Mouse (Mus musculus) adrenal gland, adult 18-20 months (tissue): ENCODE measurements around the gene Gdi2. TPM values are rescaled to one million over a fixed set of nuclear protein-coding genes. Genes with fewer than 3 reads are reported as not detected.
"Not testable (repeated sequence)": the region's sequence is repeated elsewhere in the genome, so short reads cannot be mapped to it uniquely, and the experiment has no call there.

Experiments used
- DNase-seq, 2 experiments: peaks; one replicate each; pipeline ENCODE4 v3.0.0; 2021 to 2022; ENCODE audit warnings: low spot score in 2 of 2
- long read RNA-seq, 2 experiments: library from polyadenylated mRNA; stranded (forward); transcript quantifications; one replicate each; pipeline ENCODE4 v2.0.0; 2021
- total RNA-seq, 2 experiments: library from RNA; stranded (reverse); gene quantifications; 1 replicate in 1 of 2; 2 replicates in 1 of 2; pipeline ENCODE4 v1.2.3; 2021

Gdi2 gene
- total RNA-seq: 100 to 1,000 TPM; 347 to 392 TPM
- long read RNA-seq, experiment 1, full-length matches to known transcripts: 194 of 205 reads
- long read RNA-seq, experiment 1, partial matches to known transcripts: 7 of 205 reads
- long read RNA-seq, experiment 1, other reads (novel, unspliced or antisense): 4 of 205 reads
- long read RNA-seq, experiment 2, full-length matches to known transcripts: 619 of 655 reads
- long read RNA-seq, experiment 2, partial matches to known transcripts: 10 of 655 reads
- long read RNA-seq, experiment 2, other reads (novel, unspliced or antisense): 26 of 655 reads

GRCm38 (mm10) chr13:3537594-3538222, at the start of gene Gdi2:
Gdi2 (plus strand) TSS chr13:3538063.
- peak; percentile 92 to 94 for DNase-seq

- no peak for DNase-seq
Measured at GRCm38 (mm10) chr13:3495526-3495925, 42.3 kb upstream of the Gdi2 start.

- not testable (repeated sequence) for DNase-seq
Measured at GRCm38 (mm10) chr13:3501014-3501413, 36.8 kb upstream of the Gdi2 start.

- not testable (repeated sequence) for DNase-seq
Measured at GRCm38 (mm10) chr13:3515351-3515750, 22.5 kb upstream of the Gdi2 start.

- not testable (repeated sequence) for DNase-seq
Measured at GRCm38 (mm10) chr13:3519357-3519756, 18.5 kb upstream of the Gdi2 start.

GRCm38 (mm10) chr13:3519994-3520393, 17.9 kb upstream of the Gdi2 start:
- not testable (repeated sequence) for DNase-seq

GRCm38 (mm10) chr13:3523459-3523858, 14.4 kb upstream of the Gdi2 start:
- no peak for DNase-seq

- no peak for DNase-seq
Measured at GRCm38 (mm10) chr13:3523946-3524345, 13.9 kb upstream of the Gdi2 start.

- no peak for DNase-seq
Measured at GRCm38 (mm10) chr13:3525611-3526051, 12.2 kb upstream of the Gdi2 start.

GRCm38 (mm10) chr13:3526328-3526727, 11.5 kb upstream of the Gdi2 start:
- no peak for DNase-seq

- DNase-seq: no peak
Measured at GRCm38 (mm10) chr13:3530451-3530850, 7.4 kb upstream of the Gdi2 start.

GRCm38 (mm10) chr13:3531176-3531575, 6.7 kb upstream of the Gdi2 start:
- DNase-seq: not testable (repeated sequence)

GRCm38 (mm10) chr13:3531692-3532320, 6.1 kb upstream of the Gdi2 start:
- no peak for DNase-seq

- DNase-seq: no peak
Measured at GRCm38 (mm10) chr13:3532451-3532850, 5.4 kb upstream of the Gdi2 start.

- no peak for DNase-seq
Measured at GRCm38 (mm10) chr13:3534146-3534545, 3.7 kb upstream of the Gdi2 start.

- DNase-seq: peak; percentile 61 to 62
Measured at GRCm38 (mm10) chr13:3538223-3538968, 533 bp downstream of the Gdi2 start.

GRCm38 (mm10) chr13:3538969-3539562, 1.2 kb downstream of the Gdi2 start:
- no peak for DNase-seq

GRCm38 (mm10) chr13:3540166-3540565, 2.3 kb downstream of the Gdi2 start:
- DNase-seq: no peak

GRCm38 (mm10) chr13:3541159-3541782, 3.4 kb downstream of the Gdi2 start:
- no peak for DNase-seq

GRCm38 (mm10) chr13:3544077-3544874, 6.4 kb downstream of the Gdi2 start:
- DNase-seq: no peak
